Mouse (Mus musculus): ENCODE measurements around the gene Hs6st1.

DNA sequence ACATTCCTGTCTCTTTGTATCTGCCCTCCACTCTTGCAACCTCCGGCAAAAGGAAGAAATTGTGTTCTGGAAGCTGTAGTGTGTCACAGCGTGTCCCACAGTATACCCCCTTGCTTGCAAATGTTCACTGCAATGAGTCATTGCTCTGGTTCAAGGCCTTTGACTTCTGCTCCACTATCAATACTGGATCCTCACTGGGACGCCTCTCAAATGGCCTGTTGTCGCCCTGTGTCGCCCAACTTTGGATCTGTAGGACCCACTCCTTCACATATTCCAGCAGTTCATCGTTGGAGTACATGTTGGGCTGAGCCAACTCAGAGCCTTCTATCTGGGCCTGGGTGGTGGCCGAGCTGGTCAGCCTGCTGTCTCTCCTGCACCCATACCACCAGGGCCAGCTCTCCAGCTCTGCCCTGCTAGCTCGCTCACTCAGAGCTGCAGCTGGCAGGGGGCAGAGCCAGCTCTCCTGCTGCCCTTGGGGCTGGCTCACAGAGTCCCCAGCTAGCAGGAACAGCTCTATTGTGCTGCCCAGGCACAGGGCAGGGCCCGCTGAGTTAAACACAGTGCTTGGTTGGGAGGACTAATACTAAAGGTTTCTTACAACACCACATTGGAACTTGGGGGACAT, 50.0 kb downstream of the Hs6st1 start:
- TF ChIP-seq FLI1 (IDR thresholded peaks at IDR 0.05; ENCODE audit: low read length) (no peak), GATA1 (IDR thresholded peaks at IDR 0.05; ENCODE audit: borderline replicate concordance, low read length) (no peak)

All from megakaryocyte, embryonic 14.5 days (primary cell).